Comparison of ENCODE assay signal across 26 mouse cellular contexts in genomic region chr3:97956322-97956721, GRCm38 (mm10). TPM values are rescaled to one million over a fixed set of nuclear protein-coding genes. Genes with fewer than 3 reads are reported as not detected.
A peak's percentile ranks its signal among the peaks of the same experiment; 100 is the strongest.
DNase-seq lines count a peak whose midpoint lies in the region; ATAC-seq and TF ChIP-seq lines count a peak whose summit lies in the region.
"Had no signal": no experiment of that assay in that cellular context is flagged by ENCODE, and none has a peak within 500 bp of the region (broad histone marks: within the 10 kb centered on the region; RNA-seq: fewer than 3 reads in every experiment).

No protein-coding gene starts in this region.

- ATAC-seq in kidney, embryonic 14.5 days (ENCODE audit: low FRiP score, low TSS enrichment), result no peak
- ATAC-seq: forebrain, embryonic 14.5 days; forebrain, embryonic 16.5 days; Patski had no signal

- no peak for TF ChIP-seq CTCF in kidney, adult 2 months (conservative IDR thresholded peaks at IDR 0.05; ENCODE audit: insufficient read depth, insufficient read length, low read depth, low read length)
- TF ChIP-seq CTCF in ES-Bruce4 (IDR thresholded peaks at IDR 0.05; ENCODE audit: low read depth, low read length), result no peak

- H3K4me1 ChIP-seq in kidney, adult 2 months (ENCODE audit: control insufficient read depth, insufficient read depth, low read length), result no peaks in the 10 kb centered on the region
- H3K4me1 ChIP-seq in kidney, embryonic 14.5 days (ENCODE audit: control insufficient read depth, insufficient read depth, low read length), result 0 out of 2 replicates have a peak, but pooled peaks cover 2% of the 10 kb centered on the region
- no peaks in the 10 kb centered on the region for H3K4me1 ChIP-seq in ES-Bruce4 (ENCODE audit: control insufficient read depth, insufficient read depth, low read length)

- TF ChIP-seq POLR2A in kidney, adult 2 months (IDR thresholded peaks at IDR 0.05; ENCODE audit: low read depth, low read length), result no peak
- TF ChIP-seq POLR2A in ES-Bruce4 (IDR thresholded peaks at IDR 0.05; ENCODE audit: insufficient read depth, low read length), result no peak

- intact Hi-C loops in heart, postnatal 25 days (cut with DNase I), result no loop called here

- peak; percentile 72; the same call in 1 of the 2 replicates for TF ChIP-seq EP300 in ES-Bruce4 (IDR thresholded peaks at IDR 0.05; ENCODE audit: insufficient read depth, low read depth, low read length)

- H3K4me2 ChIP-seq in kidney, embryonic 14.5 days (replicated peaks; ENCODE audit: low read depth, low read length), result no peak overlapping the region
- H3K4me2 ChIP-seq: embryonic facial prominence, embryonic 13.5 days; embryonic facial prominence, embryonic 15.5 days; forebrain, embryonic 12.5 days had no signal

- no peaks in the 10 kb centered on the region for H3K27me3 ChIP-seq in kidney, adult 2 months (replicated peaks; ENCODE audit: control insufficient read depth, insufficient read depth, low read length)
- no peaks in the 10 kb centered on the region for H3K27me3 ChIP-seq in kidney, embryonic 14.5 days (ENCODE audit: control insufficient read depth, insufficient read depth, low read length)
- no peaks in the 10 kb centered on the region for H3K27me3 ChIP-seq in ES-Bruce4 (ENCODE audit: control insufficient read depth, insufficient read depth, low read length, poor library complexity, severe bottlenecking)
- H3K27me3 ChIP-seq: embryonic facial prominence, embryonic 13.5 days; embryonic facial prominence, embryonic 15.5 days; forebrain, embryonic 12.5 days; Patski had no signal

- no peak overlapping the region for H3K4me3 ChIP-seq in kidney, adult 2 months (ENCODE audit: insufficient read depth, low read depth, low read length)
- no peak overlapping the region for H3K4me3 ChIP-seq in kidney, embryonic 14.5 days (ENCODE audit: low read length)
- no peak overlapping the region for H3K4me3 ChIP-seq in ES-Bruce4 (ENCODE audit: low read depth, low read length)
- H3K4me3 ChIP-seq: embryonic facial prominence, embryonic 13.5 days; embryonic facial prominence, embryonic 15.5 days; erythroblast, embryonic 14.5 days; forebrain, embryonic 10.5 days; forebrain, embryonic 12.5 days had no signal

- peak; percentile 18 for DNase-seq in adrenal gland, adult 2 months
- no peak for DNase-seq in adrenal gland, postnatal 36 days
- peak; percentile 83 for DNase-seq in heart, adult 11 months
- no peak for DNase-seq in heart, postnatal 25 days (ENCODE audit: low spot score)
- DNase-seq in kidney, adult 2 months, result peak; percentile 13
- no peak for DNase-seq in B cell, adult 2 months
- DNase-seq: adrenal gland, adult 8-10 months; adrenal gland, postnatal 14 days; cerebellum, adult 11 months; cerebellum, adult 18-20 months; cerebellum, adult 8-10 months; cerebellum, adult 9-11 months; cerebellum, postnatal 14 days; cerebellum, postnatal 36 days; embryo, embryonic 11 days had no signal

- no peaks in the 10 kb centered on the region for H3K9me3 ChIP-seq in kidney, embryonic 14.5 days (ENCODE audit: control insufficient read depth, low read length)
- no peaks in the 10 kb centered on the region; the same call in 1 of the 2 replicates for H3K9me3 ChIP-seq in ES-Bruce4 (replicated peaks; ENCODE audit: control insufficient read depth, insufficient read depth, low read length, poor library complexity, severe bottlenecking)
- H3K9me3 ChIP-seq: embryonic facial prominence, embryonic 13.5 days; embryonic facial prominence, embryonic 15.5 days; forebrain, embryonic 12.5 days had no signal

- H3K9ac ChIP-seq in kidney, embryonic 14.5 days (ENCODE audit: low read depth, low read length), result no peak overlapping the region
- H3K9ac ChIP-seq in ES-Bruce4 (ENCODE audit: low read depth, poor library complexity, severe bottlenecking), result no peak overlapping the region
- H3K9ac ChIP-seq: embryonic facial prominence, embryonic 13.5 days; embryonic facial prominence, embryonic 15.5 days; forebrain, embryonic 12.5 days had no signal

- H3K27ac ChIP-seq in kidney, adult 2 months (ENCODE audit: insufficient read depth, low read depth, low read length), result no peak overlapping the region
- H3K27ac ChIP-seq in kidney, embryonic 14.5 days (ENCODE audit: low read depth, low read length), result no peak overlapping the region
- no peak overlapping the region for H3K27ac ChIP-seq in ES-Bruce4 (ENCODE audit: insufficient read depth, low read length)
- H3K27ac ChIP-seq: embryonic facial prominence, embryonic 13.5 days; embryonic facial prominence, embryonic 15.5 days; forebrain, embryonic 10.5 days; forebrain, embryonic 12.5 days had no signal

- WGBS in kidney, adult 2 months, result 60% methylated on average over 6 of the region's 6 CpGs
- WGBS in kidney, embryonic 14.5 days, result 39% methylated on average over 6 of the region's 6 CpGs

- H3K36me3 ChIP-seq in kidney, adult 2 months (ENCODE audit: control insufficient read depth, insufficient read depth, low read length), result no peaks in the 10 kb centered on the region
- no peaks in the 10 kb centered on the region for H3K36me3 ChIP-seq in kidney, embryonic 14.5 days (ENCODE audit: control insufficient read depth, insufficient read depth, low read length)
- no peaks in the 10 kb centered on the region for H3K36me3 ChIP-seq in ES-Bruce4 (ENCODE audit: control insufficient read depth, insufficient read depth, low read length, poor library complexity, severe bottlenecking)
- H3K36me3 ChIP-seq: embryonic facial prominence, embryonic 13.5 days; embryonic facial prominence, embryonic 15.5 days; forebrain, embryonic 10.5 days; forebrain, embryonic 12.5 days; G1E had no signal

RNA-seq across cellular contexts. Expression of gene Sec22b, which starts 55.3 kb away (rescaled TPM):
- total RNA-seq in adrenal gland, adult 2 months (2021), result 100 to 1,000 TPM in 1 of 2 experiments, 10 to 100 TPM in 1; 98.8 to 160 TPM
- 15.5 and 21.4 TPM in 2 replicates for polyA plus RNA-seq in adrenal gland, adult 2 months (2012; rRNA removed)
- 100 to 1,000 TPM; 111 to 140 TPM for total RNA-seq in adrenal gland, postnatal 36 days (2021)
- 10 to 100 TPM; 40.8 to 45.4 TPM for total RNA-seq in heart, postnatal 25 days (2021)
- polyA plus RNA-seq in kidney, adult 2 months (2012; rRNA removed), result 24.6 and 31.1 TPM in 2 replicates
- 120 and 136 TPM in 2 replicates for polyA plus RNA-seq in kidney, embryonic 14.5 days (2014; fragmentation: Nextera tagmentation; extraction: Ambion mirVana)
- polyA plus RNA-seq in ES-Bruce4 (2011; ENCODE audit: insufficient read depth, insufficient read length, low read depth, missing spikeins), result 76.9 and 78.9 TPM in 2 replicates

RNA-seq across cellular contexts. Expression of gene Notch2, which starts 57.0 kb away (rescaled TPM):
- total RNA-seq in adrenal gland, adult 2 months (2021), result 10 to 100 TPM; 53.8 to 70.1 TPM
- 26.4 and 33.9 TPM in 2 replicates for polyA plus RNA-seq in adrenal gland, adult 2 months (2012; rRNA removed)
- total RNA-seq in adrenal gland, postnatal 36 days (2021), result 10 to 100 TPM; 66.1 to 76.2 TPM
- 10 to 100 TPM; 19.3 to 19.5 TPM for total RNA-seq in heart, postnatal 25 days (2021)
- 16.3 and 20.0 TPM in 2 replicates for polyA plus RNA-seq in kidney, adult 2 months (2012; rRNA removed)
- 34.4 and 42.7 TPM in 2 replicates for polyA plus RNA-seq in kidney, embryonic 14.5 days (2014; fragmentation: Nextera tagmentation; extraction: Ambion mirVana)
- polyA plus RNA-seq in ES-Bruce4 (2011; ENCODE audit: insufficient read depth, insufficient read length, low read depth, missing spikeins), result 23.2 and 23.5 TPM in 2 replicates
- polyA plus RNA-seq: G1E had no signal

Comparison
In these comparisons a context has a peak if more than half of its experiments do, and no peak if none do; other contexts are left out.
1. DNase-seq: peak in adrenal gland, adult 2 months (single experiment), heart, adult 11 months (single experiment) and kidney, adult 2 months (single experiment); none in adrenal gland, postnatal 36 days (0 of 2), heart, postnatal 25 days (single experiment) and B cell, adult 2 months (0 of 2).